Mouse (Mus musculus): Measurements from ENCODE around the gene Plce1.
A peak's percentile ranks its signal among the peaks of the same experiment; 100 is the strongest.

The Plce1 gene

DNA sequence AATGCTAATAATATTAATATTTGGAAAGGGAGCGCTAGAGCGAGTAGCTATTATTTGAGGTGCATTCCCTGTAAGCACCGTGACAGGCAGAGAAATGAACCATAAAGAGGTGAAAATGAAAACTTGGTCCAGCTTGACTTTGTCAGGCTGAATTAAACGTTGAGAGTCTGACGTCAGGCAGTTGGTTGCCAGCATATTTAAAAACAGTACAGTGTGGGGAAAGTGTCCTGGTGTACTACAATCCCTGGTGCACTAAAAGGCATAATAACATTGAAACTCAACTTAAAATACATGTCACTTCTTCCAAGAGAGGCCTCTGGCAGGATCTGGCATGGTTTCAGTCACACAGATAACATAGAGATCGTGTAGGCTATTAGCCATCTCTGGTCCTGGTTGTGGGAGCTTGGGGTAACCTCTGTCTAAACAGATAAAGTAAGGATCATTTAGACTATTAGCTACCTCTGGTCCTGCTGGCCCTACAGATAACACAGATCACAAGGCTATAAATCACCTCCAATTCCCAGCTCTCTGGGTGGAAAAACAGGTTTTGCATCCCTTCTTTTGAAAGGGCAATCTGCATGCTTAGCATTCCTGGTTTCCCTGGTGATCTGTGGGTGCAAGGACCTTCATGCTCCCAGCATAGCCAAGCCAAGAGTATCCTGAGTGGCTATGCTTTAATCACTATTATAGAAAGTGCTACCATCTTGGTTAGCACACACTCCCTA lies 164.1 kb downstream of the Plce1 start:
- DNase-seq, result peak; percentile 21

DNA sequence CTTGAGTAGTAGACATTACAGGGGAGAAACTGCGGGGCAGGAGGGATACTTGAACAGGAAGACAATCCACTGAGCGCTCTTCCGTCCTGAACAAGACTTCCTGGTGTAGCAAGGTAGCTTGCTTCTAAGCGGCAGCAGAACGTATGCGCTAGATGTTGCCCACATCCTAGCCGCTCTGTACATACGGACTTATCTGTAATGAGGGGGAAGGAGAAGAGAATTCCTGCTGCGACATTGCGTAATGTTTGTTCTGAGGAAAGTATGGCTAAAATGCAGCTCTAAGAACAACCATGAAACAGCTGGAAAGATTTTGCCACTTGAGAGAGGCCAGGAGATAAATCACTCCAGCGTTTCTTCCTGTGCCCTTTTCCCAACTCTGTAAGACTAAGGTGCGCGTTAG lies 177.1 kb downstream of the Plce1 start:
- DNase-seq, result no peak

GRCm38 (mm10) chr19:38665398-38665797 lies 184.5 kb downstream of the Plce1 start:
- no peak for DNase-seq

GRCm38 (mm10) chr19:38672015-38672600 lies 191.2 kb downstream of the Plce1 start:
- DNase-seq, result no peak

DNA sequence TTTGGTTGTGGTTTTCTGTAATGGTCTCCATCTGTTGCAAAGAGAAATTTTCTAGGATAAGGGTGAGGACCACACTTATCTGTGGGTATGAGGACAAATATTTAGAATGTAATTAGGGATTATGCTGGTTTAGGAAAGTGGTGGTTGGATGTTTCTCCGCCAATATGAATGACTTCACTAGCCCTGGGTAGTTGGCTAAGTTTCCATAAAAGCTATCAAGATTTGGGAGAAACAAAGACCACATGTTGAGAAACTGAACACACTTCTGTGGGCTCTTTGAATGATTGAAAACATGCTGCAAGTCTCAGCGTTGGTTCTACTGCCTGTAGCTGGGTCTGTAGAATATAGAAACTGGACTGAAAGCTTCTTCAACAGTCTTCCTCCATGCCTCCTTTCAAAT lies 193.0 kb downstream of the Plce1 start:
- DNase-seq, result no peak

GRCm38 (mm10) chr19:38678655-38679054 lies 197.7 kb downstream of the Plce1 start:
- DNase-seq, result no peak

DNA sequence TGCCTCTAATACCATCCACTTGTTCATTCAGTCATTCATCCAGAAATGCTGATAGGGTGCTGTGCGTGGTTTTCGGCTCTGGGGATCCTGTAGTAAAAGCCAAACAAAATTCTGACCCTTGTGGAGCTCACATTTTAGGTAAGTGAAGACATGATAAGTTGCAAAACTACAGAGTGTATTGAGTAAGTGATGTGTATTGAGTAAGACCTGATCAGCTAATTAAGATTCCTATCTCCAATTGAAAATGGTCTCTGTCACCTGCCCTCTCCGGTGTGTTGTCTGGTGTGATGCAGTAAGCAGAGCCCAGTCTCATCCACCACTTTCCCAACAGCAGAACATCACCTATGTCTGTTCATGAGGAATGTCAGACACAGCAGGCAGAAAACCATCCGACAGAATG lies 198.6 kb downstream of the Plce1 start:
- DNase-seq, result no peak

- peak; percentile 74 for DNase-seq
Observed at GRCm38 (mm10) chr19:38687326-38687725, 206.4 kb downstream of the Plce1 start.

- DNase-seq, result no peak
Observed at GRCm38 (mm10) chr19:38688741-38689507, 208.0 kb downstream of the Plce1 start.

DNA sequence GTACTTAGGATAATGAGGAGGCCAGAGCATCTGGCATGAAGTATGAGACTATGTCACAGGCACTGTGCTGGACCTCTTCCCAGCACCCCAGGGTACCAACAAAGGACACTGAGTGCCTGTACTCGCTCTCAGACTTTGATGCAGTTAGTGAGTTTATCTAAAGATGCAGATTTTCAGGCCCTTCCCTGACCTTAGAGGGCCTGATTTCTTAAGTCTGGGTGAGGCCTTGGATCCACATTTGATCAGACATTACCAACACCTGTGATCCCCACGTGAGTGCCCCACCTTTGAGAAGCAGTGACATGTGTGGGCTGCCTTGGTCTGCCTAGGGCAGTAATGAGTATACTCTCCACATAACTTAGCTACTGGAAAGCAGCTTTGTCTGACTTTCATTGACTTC lies 209.4 kb downstream of the Plce1 start:
- DNase-seq, result no peak

- no peak for DNase-seq
Observed at GRCm38 (mm10) chr19:38691533-38691932, 210.6 kb downstream of the Plce1 start.

GRCm38 (mm10) chr19:38693331-38693730 lies 212.4 kb downstream of the Plce1 start:
- DNase-seq, result no peak

DNA sequence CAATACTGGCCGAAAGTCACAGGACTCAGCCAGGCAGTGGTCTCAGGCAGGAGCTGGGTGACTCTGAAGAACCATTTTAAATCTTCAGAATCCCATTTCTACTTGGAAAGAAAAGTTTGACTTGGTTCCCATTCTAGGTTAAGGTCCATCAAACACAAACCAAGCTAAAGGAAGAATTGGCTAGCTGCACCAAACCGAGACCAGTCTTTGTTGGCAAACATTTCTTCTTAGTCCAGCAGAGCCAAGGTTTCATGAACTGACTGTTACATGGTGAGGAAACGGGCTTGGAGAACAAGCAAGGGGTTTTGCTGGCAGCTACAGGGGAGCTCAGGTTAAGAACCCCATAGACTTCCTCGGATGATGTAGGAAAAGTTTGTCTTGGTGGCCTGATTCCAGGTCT lies 212.9 kb downstream of the Plce1 start:
- DNase-seq, result peak; percentile 40

DNA sequence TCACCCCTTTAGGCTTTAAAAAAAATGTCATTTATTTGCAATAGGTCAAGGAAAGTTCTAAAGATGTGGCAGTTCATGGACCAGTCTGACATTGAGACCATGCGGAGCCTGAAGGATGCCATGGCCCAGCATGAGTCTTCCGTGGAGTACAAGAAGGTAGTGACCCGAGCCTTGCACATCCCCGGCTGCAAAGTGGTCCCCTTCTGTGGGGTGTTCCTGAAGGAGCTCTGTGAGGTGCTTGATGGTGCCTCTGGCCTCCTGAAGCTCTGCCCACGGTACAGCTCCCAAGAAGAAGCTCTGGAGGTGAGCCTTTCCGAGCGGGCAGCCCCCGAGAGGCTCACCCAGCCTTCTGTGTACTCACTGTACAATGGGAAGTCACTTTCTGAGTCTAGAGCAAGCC lies 220.9 kb downstream of the Plce1 start:
- no peak for DNase-seq

DNA sequence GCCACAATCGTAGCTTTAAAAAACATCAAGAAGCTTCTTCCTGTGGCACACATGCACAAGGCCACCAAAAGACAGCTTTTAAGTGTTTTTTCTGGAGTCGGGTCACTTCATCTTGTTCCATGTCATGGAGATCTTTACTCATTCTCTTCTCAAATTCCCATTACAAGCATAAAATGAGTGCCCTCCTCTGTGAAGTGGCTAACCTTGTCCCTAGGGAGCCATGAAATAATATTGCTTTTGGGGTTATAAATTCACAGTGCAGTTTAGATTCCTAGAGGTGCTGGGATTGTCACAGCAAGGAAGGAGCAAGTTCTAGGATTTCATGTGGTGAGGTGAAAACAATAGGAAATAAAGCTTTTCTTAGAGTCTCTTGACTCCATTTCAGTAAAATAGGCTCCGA lies 223.8 kb downstream of the Plce1 start:
- DNase-seq, result no peak

GRCm38 (mm10) chr19:38705244-38705643 lies 224.3 kb downstream of the Plce1 start:
- DNase-seq, result no peak

GRCm38 (mm10) chr19:38706449-38706848 lies 225.5 kb downstream of the Plce1 start:
- no peak for DNase-seq

GRCm38 (mm10) chr19:38709376-38709775 lies 228.5 kb downstream of the Plce1 start:
- no peak for DNase-seq

GRCm38 (mm10) chr19:38721808-38722207 lies 240.9 kb downstream of the Plce1 start:
- DNase-seq, result no peak

DNA sequence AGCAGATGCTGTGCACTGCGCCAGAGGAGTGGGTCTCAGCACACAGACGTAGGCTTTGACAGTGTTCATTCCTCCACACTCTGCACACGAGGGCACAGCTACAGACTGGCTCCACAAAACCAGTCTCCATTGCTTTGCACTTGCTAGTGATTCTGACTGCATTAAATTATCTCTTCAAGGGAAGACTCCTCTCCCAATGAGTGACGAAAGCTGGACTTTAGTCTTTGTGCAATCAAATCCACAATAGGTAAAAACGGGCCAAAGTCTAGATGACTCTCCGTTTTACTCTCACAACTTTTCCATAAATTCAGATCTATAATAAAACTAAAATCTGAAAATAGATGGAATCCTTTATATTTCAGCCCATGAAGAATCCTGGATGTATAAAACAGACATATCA lies 242.1 kb downstream of the Plce1 start:
- DNase-seq, result no peak

DNA sequence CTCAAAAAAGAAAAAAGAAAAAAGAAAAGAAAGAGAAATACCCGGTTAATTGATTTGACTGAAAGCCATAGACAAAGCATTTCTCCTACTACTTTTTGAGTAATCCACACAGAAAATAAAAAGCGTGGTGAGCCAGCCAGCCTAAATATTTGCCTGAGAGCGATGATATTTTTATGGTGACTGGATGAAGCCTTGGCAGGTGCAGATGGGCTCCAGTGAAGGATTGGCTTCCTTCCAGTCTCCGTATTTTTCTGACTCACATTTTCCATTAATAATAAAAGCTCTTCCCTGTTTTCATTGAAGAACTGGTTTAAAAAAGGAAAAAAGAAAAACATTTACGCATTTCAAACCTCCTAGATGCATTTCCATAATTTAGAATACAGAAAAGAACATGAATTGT lies 243.1 kb downstream of the Plce1 start:
- no peak for DNase-seq

- no peak for DNase-seq
Observed at GRCm38 (mm10) chr19:38728842-38729241, 247.9 kb downstream of the Plce1 start.

- DNase-seq, result no peak
Observed at GRCm38 (mm10) chr19:38729264-38729663, 248.4 kb downstream of the Plce1 start.

GRCm38 (mm10) chr19:38744546-38744945 lies 263.6 kb downstream of the Plce1 start:
- no peak for DNase-seq

Data from kidney, adult 11 months (tissue).